Mouse (Mus musculus) small intestine, adult 2 months (tissue): ENCODE measurements at regions not wholly inside any gene's neighbourhood (a gene's known extent, or its start where the extent isn't known, plus 50 kb on each side); places are given as distances from the start of the nearest gene placed in this dataset.

Source experiments
- H3K27ac ChIP-seq: fragments of 200-500 bp; 2 replicates; pipeline ENCODE4 v1.5.1; 2012; ENCODE audit warnings: low read depth, low read length, control low read depth, inconsistent platforms; ENCODE audit not compliant: insufficient read depth
- H3K27me3 ChIP-seq: fragments of 200-500 bp; 2 replicates; pipeline ENCODE4 v1.6.1; 2012; ENCODE audit warnings: mild to moderate bottlenecking, moderate library complexity, low read length, inconsistent platforms; ENCODE audit not compliant: control insufficient read depth, insufficient read depth
- H3K36me3 ChIP-seq: fragments of 200-500 bp; 2 replicates; pipeline ENCODE4 v1.6.1; 2012; ENCODE audit warnings: mild to moderate bottlenecking, low read length, control low read depth, inconsistent platforms; ENCODE audit not compliant: control insufficient read depth, insufficient read depth
- H3K4me1 ChIP-seq: fragments of 200-500 bp; 2 replicates; pipeline ENCODE4 v1.6.1; 2012; ENCODE audit warnings: low read length, inconsistent platforms, mixed read lengths; ENCODE audit not compliant: control insufficient read depth, insufficient read depth, insufficient read length
- H3K4me3 ChIP-seq: fragments of 200-500 bp; 2 replicates; pipeline ENCODE4 v1.5.1; 2012; ENCODE audit warnings: low read depth, mild to moderate bottlenecking, control low read depth, inconsistent platforms, low read length, moderate library complexity
- CTCF ChIP-seq: fragments of 200-500 bp; IDR thresholded peaks from 2 replicates; pipeline ENCODE4 v1.5.1; 2012; ENCODE audit warnings: low read depth, mild to moderate bottlenecking, control low read depth, inconsistent platforms, low read length, moderate library complexity, mixed read lengths; ENCODE audit not compliant: insufficient replicate concordance, insufficient read length; ENCODE audit errors: extremely low read depth
- POLR2A ChIP-seq: fragments of 200-500 bp; IDR thresholded peaks from 2 replicates; pipeline ENCODE4 v1.6.1; 2012; ENCODE audit warnings: low read depth, mild to moderate bottlenecking, control low read depth, inconsistent platforms, low read length, moderate library complexity
- WGBS: fragments of 180-500 bp; shearing (Covaris S2); methylation state at CpG from one replicate; pipeline ENCODE4 v1.1.7; 2018; 5-methylcytosine and 5-hydroxymethylcytosine counted together

DNA sequence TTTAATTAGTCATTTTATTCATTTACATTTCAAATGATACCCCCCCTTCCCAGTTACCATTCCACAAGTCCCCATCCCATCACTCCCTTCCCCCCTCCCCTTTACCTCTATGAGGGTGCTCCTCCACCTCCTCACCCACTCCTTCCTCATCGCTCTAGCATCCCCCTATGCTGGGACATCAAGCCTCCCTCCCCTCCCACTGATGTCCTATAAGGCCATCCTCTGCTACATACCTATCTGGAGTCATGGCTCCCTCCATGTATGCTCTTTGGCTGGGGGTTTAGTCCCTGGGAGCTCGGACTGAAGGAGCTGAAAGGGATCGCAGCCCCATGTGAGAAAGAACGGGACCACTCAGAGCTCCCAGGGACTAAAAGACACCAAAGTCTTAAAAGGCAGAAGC is 176.3 kb downstream of the Pros1 start:
- TF ChIP-seq CTCF (no peak), POLR2A (no peak)
- Histone ChIP-seq H3K27ac (no peak overlapping the region), H3K4me3 (no peak overlapping the region), H3K36me3 (no peaks in the 10 kb centered on the region), H3K27me3 (no peaks in the 10 kb centered on the region), H3K4me1 (no peaks in the 10 kb centered on the region)
- 86% methylated on average over 4 of the region's 4 CpGs for WGBS

DNA sequence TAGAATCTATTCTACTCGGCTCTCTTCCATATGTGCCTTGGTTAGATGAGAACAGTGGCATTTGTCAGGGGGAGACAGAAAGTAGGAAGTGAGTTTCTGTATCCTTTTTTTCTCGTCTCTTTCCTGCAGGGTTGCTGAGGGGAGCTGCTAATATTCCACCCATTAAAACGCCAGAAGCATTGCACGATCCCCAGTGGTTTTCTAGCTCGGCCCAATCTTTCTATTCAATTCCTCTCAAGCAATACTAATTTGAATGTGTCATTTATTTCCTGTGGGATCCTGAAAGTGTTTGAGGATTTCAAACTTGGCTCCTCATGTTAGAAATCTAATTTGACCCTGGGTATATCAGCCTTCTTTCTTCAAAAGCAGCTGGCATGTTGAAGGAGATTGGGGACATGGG is 176.9 kb downstream of the Pros1 start:
- Histone ChIP-seq H3K36me3 (no peaks in the 10 kb centered on the region), H3K27ac (no peak overlapping the region), H3K4me1 (no peaks in the 10 kb centered on the region), H3K4me3 (no peak overlapping the region), H3K27me3 (no peaks in the 10 kb centered on the region)
- WGBS = 69% methylated on average over 5 of the region's 5 CpGs
- no peak for TF ChIP-seq CTCF
- no peak for TF ChIP-seq POLR2A

GRCm38 (mm10) chr16:63031802-63032201 is 177.7 kb downstream of the Pros1 start:
- Histone ChIP-seq H3K4me1 (no peaks in the 10 kb centered on the region), H3K4me3 (no peak overlapping the region), H3K36me3 (no peaks in the 10 kb centered on the region), H3K27me3 (no peaks in the 10 kb centered on the region), H3K27ac (no peak overlapping the region)
- 51% methylated on average over 6 of the region's 6 CpGs for WGBS
- no peak for TF ChIP-seq POLR2A
- TF ChIP-seq CTCF = no peak

DNA sequence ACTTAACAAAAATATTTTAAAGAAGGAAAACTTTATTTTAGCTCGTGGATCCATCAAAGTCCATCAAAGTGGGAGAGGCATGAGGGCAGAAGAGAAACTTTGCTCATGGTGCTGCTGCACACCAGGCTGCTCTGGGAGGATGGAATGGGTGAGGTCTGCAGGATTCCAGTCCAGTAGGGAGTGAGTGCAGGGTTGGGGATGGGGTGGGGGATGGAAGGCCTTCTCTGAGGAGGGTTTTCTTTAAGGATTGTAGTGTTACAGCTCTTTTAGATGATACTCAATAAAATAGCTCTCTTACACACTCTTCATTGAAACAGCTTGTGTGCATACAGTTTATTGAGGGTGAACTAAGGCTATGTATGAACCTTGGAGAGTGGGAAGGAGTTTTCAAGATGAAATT is 195.0 kb downstream of the Pros1 start:
- Histone ChIP-seq H3K36me3 (no peaks in the 10 kb centered on the region), H3K4me1 (no peaks in the 10 kb centered on the region), H3K4me3 (no peak overlapping the region), H3K27ac (no peak overlapping the region), H3K27me3 (no peaks in the 10 kb centered on the region)
- 51% methylated on average over 1 of the region's 1 CpGs for WGBS
- TF ChIP-seq CTCF = no peak
- no peak for TF ChIP-seq POLR2A

- H3K4me1 ChIP-seq = no peaks in the 10 kb centered on the region
- no peak overlapping the region for H3K4me3 ChIP-seq
- no peak overlapping the region for H3K27ac ChIP-seq
- TF ChIP-seq CTCF (no peak), POLR2A (no peak)
- no peaks in the 10 kb centered on the region for H3K36me3 ChIP-seq
- no peaks in the 10 kb centered on the region for H3K27me3 ChIP-seq
Measured at GRCm38 (mm10) chr16:63062883-63063282, 208.8 kb downstream of the Pros1 start.

DNA sequence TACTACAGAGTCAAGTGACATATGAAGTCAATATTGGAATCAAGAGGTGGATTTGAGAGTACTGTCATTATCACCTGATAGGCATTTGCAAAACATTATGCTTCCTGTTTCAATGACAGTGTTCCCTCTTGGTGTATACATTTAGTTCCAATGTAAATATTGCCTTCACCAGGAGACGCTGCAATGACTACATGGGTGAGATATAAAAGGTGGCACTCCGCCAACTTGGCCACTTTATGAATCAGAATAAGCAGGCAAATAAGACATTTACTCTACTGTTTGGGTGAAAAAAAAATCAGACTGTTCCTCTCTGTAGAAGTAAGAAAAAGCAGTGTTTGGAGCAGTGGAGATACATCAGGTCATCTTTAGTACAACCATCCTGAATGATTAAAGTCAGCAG is 215.9 kb downstream of the Pros1 start:
- no peak overlapping the region for H3K4me3 ChIP-seq
- no peaks in the 10 kb centered on the region for H3K4me1 ChIP-seq
- no peaks in the 10 kb centered on the region for H3K36me3 ChIP-seq
- WGBS = 47% methylated on average over 2 of the region's 2 CpGs
- H3K27me3 ChIP-seq = no peaks in the 10 kb centered on the region
- TF ChIP-seq CTCF (no peak), POLR2A (no peak)
- H3K27ac ChIP-seq = no peak overlapping the region

GRCm38 (mm10) chr16:63075814-63076213 is 221.7 kb downstream of the Pros1 start:
- no peak overlapping the region for H3K4me3 ChIP-seq
- H3K27ac ChIP-seq = no peak overlapping the region
- TF ChIP-seq CTCF = no peak
- no peak for TF ChIP-seq POLR2A
- H3K36me3 ChIP-seq = no peaks in the 10 kb centered on the region
- H3K27me3 ChIP-seq = no peaks in the 10 kb centered on the region
- 60% methylated on average over 4 of the region's 4 CpGs for WGBS
- H3K4me1 ChIP-seq = no peaks in the 10 kb centered on the region

DNA sequence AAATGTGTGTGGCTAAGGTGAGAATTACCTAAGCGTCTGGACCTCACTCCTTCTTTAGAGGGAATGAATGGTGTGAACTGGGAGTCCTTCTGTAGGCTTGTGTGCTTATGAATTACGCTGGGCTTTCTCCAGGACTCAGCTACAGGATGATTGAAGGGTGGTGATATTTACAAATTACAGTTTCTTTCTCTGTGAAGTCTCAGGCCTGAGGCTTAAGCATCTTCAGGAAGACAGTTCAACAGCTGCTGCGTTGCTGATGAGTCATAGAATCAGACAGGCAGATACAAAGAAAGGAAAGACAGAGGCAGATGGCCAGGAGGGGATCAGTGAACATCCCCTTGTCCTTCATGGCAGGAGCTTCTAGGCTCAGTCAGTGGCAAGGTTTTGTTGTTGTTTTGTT is 227.3 kb downstream of the Pros1 start:
- no peak overlapping the region for H3K27ac ChIP-seq
- H3K4me1 ChIP-seq = no peaks in the 10 kb centered on the region
- WGBS = 65% methylated on average over 3 of the region's 3 CpGs
- TF ChIP-seq POLR2A = no peak
- TF ChIP-seq CTCF = no peak
- H3K27me3 ChIP-seq = no peaks in the 10 kb centered on the region
- H3K4me3 ChIP-seq = no peak overlapping the region
- no peaks in the 10 kb centered on the region for H3K36me3 ChIP-seq
